Mouse (Mus musculus) limb, embryonic 13.5 days (tissue): ENCODE measurements around the gene Myo1h. TPM values are rescaled to one million over a fixed set of nuclear protein-coding genes. Genes with fewer than 3 reads are reported as not detected.

Experiments used
- ATAC-seq: fragments of 200-750 bp; cut with Nextera tagmentation; 2 replicates; pipeline ENCODE4 v1.8.0; 2017; ENCODE audit warnings: low read depth, moderate number of reproducible peaks, moderate TSS enrichment; ENCODE audit not compliant: low FRiP score
- H3K27ac ChIP-seq: fragments of 300-500 bp; sonication (generic); 2 replicates; pipeline ENCODE4 v1.5.1; 2015; ENCODE audit warnings: inconsistent platforms, mild to moderate bottlenecking, moderate library complexity
- H3K27me3 ChIP-seq: fragments of 300-500 bp; sonication (generic); 2 replicates; pipeline ENCODE4 v1.6.1; 2015; ENCODE audit warnings: mild to moderate bottlenecking, inconsistent platforms
- H3K36me3 ChIP-seq: fragments of 300-500 bp; sonication (generic); 2 replicates; pipeline ENCODE4 v1.6.1; 2015; ENCODE audit warnings: inconsistent platforms, mild to moderate bottlenecking, moderate library complexity
- H3K4me1 ChIP-seq: fragments of 300-500 bp; sonication (generic); 2 replicates; pipeline ENCODE4 v1.6.1; 2015; ENCODE audit warnings: inconsistent platforms
- H3K4me2 ChIP-seq: fragments of 300-500 bp; sonication (generic); replicated peaks from 2 replicates; pipeline ENCODE4 v1.6.1; 2015; ENCODE audit warnings: inconsistent platforms, mild to moderate bottlenecking, moderate library complexity
- H3K4me3 ChIP-seq: fragments of 300-500 bp; sonication (generic); 2 replicates; pipeline ENCODE4 v1.5.1; 2015; ENCODE audit warnings: moderate library complexity, mild to moderate bottlenecking, inconsistent platforms
- H3K9ac ChIP-seq: fragments of 300-500 bp; sonication (generic); 2 replicates; pipeline ENCODE4 v1.6.1; 2015; ENCODE audit warnings: mild to moderate bottlenecking, inconsistent platforms
- H3K9me3 ChIP-seq: fragments of 300-500 bp; sonication (generic); 2 replicates; pipeline ENCODE4 v1.6.1; 2016; ENCODE audit warnings: inconsistent platforms
- WGBS: fragments of 180-500 bp; shearing (Covaris S2); methylation state at CpG from one replicate; pipeline ENCODE4 v1.1.7; 2015; 5-methylcytosine and 5-hydroxymethylcytosine counted together
- polyA plus RNA-seq: library from polyadenylated mRNA; unstranded; fragments of >200 nt; fragmentation: Nextera tagmentation; extraction: Ambion mirVana; gene quantifications from 2 replicates; pipeline ENCODE4 v1.2.1, GENCODE M21; 2015

The Myo1h gene
- polyA plus RNA-seq, 1 experiment from 2014 or later: 0.98 TPM

GRCm38 (mm10) chr5:114298212-114298894, 9.4 kb downstream of the Myo1h start:
- H3K36me3 ChIP-seq: no peaks in the 10 kb centered on the region
- 44% methylated on average over 18 of the region's 18 CpGs for WGBS
- H3K4me2 ChIP-seq: no peak overlapping the region
- no peaks in the 10 kb centered on the region for H3K9me3 ChIP-seq
- no peak overlapping the region for H3K27ac ChIP-seq
- ATAC-seq: no peak; the same call in 1 of the 2 replicates
- no peaks in the 10 kb centered on the region for H3K27me3 ChIP-seq
- no peak overlapping the region for H3K4me3 ChIP-seq
- peaks cover 27% of the 10 kb centered on the region for H3K4me1 ChIP-seq
- H3K9ac ChIP-seq: no peak overlapping the region

GRCm38 (mm10) chr5:114299156-114299855, 10.3 kb downstream of the Myo1h start:
- H3K4me1 ChIP-seq: peaks cover 27% of the 10 kb centered on the region
- 61% methylated on average over 22 of the region's 22 CpGs for WGBS
- no peaks in the 10 kb centered on the region for H3K9me3 ChIP-seq
- no peak for ATAC-seq
- no peak overlapping the region for H3K27ac ChIP-seq
- no peak overlapping the region for H3K4me2 ChIP-seq
- 0 out of 2 replicates have a peak, but pooled peaks cover 2% of the 10 kb centered on the region for H3K27me3 ChIP-seq
- H3K36me3 ChIP-seq: no peaks in the 10 kb centered on the region
- no peak overlapping the region for H3K9ac ChIP-seq
- H3K4me3 ChIP-seq: no peak overlapping the region

GRCm38 (mm10) chr5:114299883-114300610, 11.1 kb downstream of the Myo1h start:
- H3K4me3 ChIP-seq: no peak overlapping the region
- H3K27ac ChIP-seq: no peak overlapping the region
- H3K4me1 ChIP-seq: peaks cover 27% of the 10 kb centered on the region
- no peak overlapping the region for H3K4me2 ChIP-seq
- whole genome bisulfite sequencing: 83% methylated on average over 24 of the region's 24 CpGs
- 0 out of 2 replicates have a peak, but pooled peaks cover 2% of the 10 kb centered on the region for H3K27me3 ChIP-seq
- H3K9me3 ChIP-seq: no peaks in the 10 kb centered on the region
- H3K36me3 ChIP-seq: no peaks in the 10 kb centered on the region
- H3K9ac ChIP-seq: no peak overlapping the region
- ATAC-seq: no peak

GRCm38 (mm10) chr5:114303166-114303565, 14.2 kb downstream of the Myo1h start:
- 72% methylated on average over 6 of the region's 6 CpGs for WGBS
- Histone ChIP-seq H3K27me3 (0 out of 2 replicates have a peak, but pooled peaks cover 2% of the 10 kb centered on the region), H3K4me3 (no peak overlapping the region), H3K9me3 (no peaks in the 10 kb centered on the region), H3K27ac (no peak overlapping the region), H3K4me2 (no peak overlapping the region), H3K9ac (no peak overlapping the region), H3K36me3 (no peaks in the 10 kb centered on the region), H3K4me1 (peaks cover 10% of the 10 kb centered on the region)
- no peak for ATAC-seq

GRCm38 (mm10) chr5:114306496-114306895, 17.5 kb downstream of the Myo1h start:
- H3K27ac ChIP-seq: no peak overlapping the region
- WGBS: 57% methylated on average over 5 of the region's 5 CpGs
- ATAC-seq: no peak

GRCm38 (mm10) chr5:114308765-114309679, 20.1 kb downstream of the Myo1h start:
- ATAC-seq: no peak
- H3K9ac ChIP-seq: 0 out of 2 replicates have a peak overlapping the region, but pooled peaks have one; percentile 31

More at GRCm38 (mm10) chr5:114306496-114306895, 17.5 kb downstream of the Myo1h start:
- Histone ChIP-seq H3K4me3 (no peak overlapping the region), H3K9ac (no peak overlapping the region), H3K4me1 (no peaks in the 10 kb centered on the region), H3K36me3 (no peaks in the 10 kb centered on the region), H3K9me3 (no peaks in the 10 kb centered on the region), H3K27me3 (0 out of 2 replicates have a peak, but pooled peaks cover 4% of the 10 kb centered on the region), H3K4me2 (no peak overlapping the region)

GRCm38 (mm10) chr5:114309680-114310036, 20.7 kb downstream of the Myo1h start:
- Histone ChIP-seq H3K9me3 (no peaks in the 10 kb centered on the region), H3K27me3 (0 out of 2 replicates have a peak, but pooled peaks cover 2% of the 10 kb centered on the region), H3K27ac (no peak overlapping the region), H3K4me2 (peak overlapping the region; percentile 30; the same call in 1 of the 2 replicates), H3K4me3 (no peak overlapping the region), H3K9ac (0 out of 2 replicates have a peak overlapping the region, but pooled peaks have one; percentile 31), H3K4me1 (no peaks in the 10 kb centered on the region), H3K36me3 (no peaks in the 10 kb centered on the region)
- no peak for ATAC-seq
- WGBS: 61% methylated on average over 11 of the region's 11 CpGs

More at GRCm38 (mm10) chr5:114308765-114309679, 20.1 kb downstream of the Myo1h start:
- Histone ChIP-seq H3K4me3 (no peak overlapping the region), H3K36me3 (no peaks in the 10 kb centered on the region), H3K27ac (no peak overlapping the region), H3K27me3 (0 out of 2 replicates have a peak, but pooled peaks cover 2% of the 10 kb centered on the region), H3K9me3 (no peaks in the 10 kb centered on the region), H3K4me2 (peak overlapping the region; percentile 30; the same call in 1 of the 2 replicates), H3K4me1 (no peaks in the 10 kb centered on the region)
- WGBS: 53% methylated on average over 18 of the region's 18 CpGs

GRCm38 (mm10) chr5:114323105-114323790, 34.3 kb downstream of the Myo1h start:
- H3K4me3 ChIP-seq: no peak overlapping the region
- peak overlapping the region; percentile 42; the same call in 1 of the 2 replicates for H3K4me2 ChIP-seq
- no peak overlapping the region for H3K27ac ChIP-seq
- WGBS: 55% methylated on average over 25 of the region's 25 CpGs
- peaks cover 8% of the 10 kb centered on the region for H3K4me1 ChIP-seq
- ATAC-seq: no peak
- no peak overlapping the region for H3K9ac ChIP-seq
- no peaks in the 10 kb centered on the region for H3K9me3 ChIP-seq
- H3K27me3 ChIP-seq: peaks cover under 1% of the 10 kb centered on the region; the same call in 1 of the 2 replicates
- H3K36me3 ChIP-seq: no peaks in the 10 kb centered on the region

GRCm38 (mm10) chr5:114323791-114324507, 35.0 kb downstream of the Myo1h start:
- ATAC-seq: no peak
- H3K4me1 ChIP-seq: peaks cover 8% of the 10 kb centered on the region
- H3K9ac ChIP-seq: no peak overlapping the region; the same call in 1 of the 2 replicates
- H3K9me3 ChIP-seq: no peaks in the 10 kb centered on the region
- WGBS: 23% methylated on average over 16 of the region's 16 CpGs
- no peak overlapping the region for H3K27ac ChIP-seq
- H3K36me3 ChIP-seq: no peaks in the 10 kb centered on the region
- no peak overlapping the region for H3K4me3 ChIP-seq
- peak overlapping the region; percentile 42 for H3K4me2 ChIP-seq
- H3K27me3 ChIP-seq: no peaks in the 10 kb centered on the region

GRCm38 (mm10) chr5:114342996-114343395, 54.0 kb downstream of the Myo1h start:
- no peak for ATAC-seq
- no peak overlapping the region for H3K27ac ChIP-seq
- 89% methylated on average over 5 of the region's 5 CpGs for WGBS
- no peaks in the 10 kb centered on the region for H3K27me3 ChIP-seq
- no peak overlapping the region for H3K9ac ChIP-seq
- H3K4me2 ChIP-seq: no peak overlapping the region
- no peak overlapping the region for H3K4me3 ChIP-seq
- H3K4me1 ChIP-seq: peaks cover 6% of the 10 kb centered on the region; the same call in 1 of the 2 replicates
- H3K9me3 ChIP-seq: no peaks in the 10 kb centered on the region
- no peaks in the 10 kb centered on the region for H3K36me3 ChIP-seq
